Mouse (Mus musculus) forebrain, embryonic 15.5 days (tissue): ENCODE measurements around the gene Ssh3. TPM values are rescaled to one million over a fixed set of nuclear protein-coding genes. Genes with fewer than 3 reads are reported as not detected.

ENCODE experiments used
- ATAC-seq: fragments of 200-750 bp; cut with Nextera tagmentation; replicated peaks from 2 replicates; pipeline ENCODE4 v1.8.0; 2017; ENCODE audit warnings: mild to moderate bottlenecking, moderate TSS enrichment, moderate library complexity
- H3K27ac ChIP-seq: fragments of 300-500 bp; sonication (generic); replicated peaks from 2 replicates; pipeline ENCODE4 v1.5.1; 2015; ENCODE audit warnings: mild to moderate bottlenecking, inconsistent platforms
- H3K27me3 ChIP-seq: fragments of 300-500 bp; sonication (generic); 2 replicates; pipeline ENCODE4 v1.6.1; 2015; ENCODE audit warnings: inconsistent platforms
- H3K36me3 ChIP-seq: fragments of 300-500 bp; sonication (generic); 2 replicates; pipeline ENCODE4 v1.6.1; 2015; ENCODE audit warnings: mild to moderate bottlenecking, inconsistent platforms
- H3K4me1 ChIP-seq: fragments of 300-500 bp; sonication (generic); 2 replicates; pipeline ENCODE4 v1.6.1; 2015; ENCODE audit warnings: inconsistent platforms
- H3K4me2 ChIP-seq: fragments of 300-500 bp; sonication (generic); replicated peaks from 2 replicates; pipeline ENCODE4 v1.6.1; 2015; ENCODE audit warnings: mild to moderate bottlenecking, inconsistent platforms
- H3K4me3 ChIP-seq: fragments of 300-500 bp; sonication (generic); 2 replicates; pipeline ENCODE4 v1.5.1; 2015; ENCODE audit warnings: mild to moderate bottlenecking, inconsistent platforms
- H3K9ac ChIP-seq: fragments of 300-500 bp; sonication (generic); replicated peaks from 2 replicates; pipeline ENCODE4 v1.6.1; 2015; ENCODE audit warnings: mild to moderate bottlenecking, inconsistent platforms
- H3K9me3 ChIP-seq: fragments of 300-500 bp; sonication (generic); 2 replicates; pipeline ENCODE4 v1.6.1; 2016; ENCODE audit warnings: inconsistent platforms
- WGBS: fragments of 180-500 bp; shearing (Covaris S2); methylation state at CpG from one replicate; pipeline ENCODE4 v1.1.7; 2015; ENCODE audit warnings: mixed read lengths; 5-methylcytosine and 5-hydroxymethylcytosine counted together
- polyA plus RNA-seq: library from polyadenylated mRNA; unstranded; fragments of >200 nt; fragmentation: Nextera tagmentation; extraction: Ambion mirVana; gene quantifications from 2 replicates; pipeline ENCODE4 v1.2.1, GENCODE M21; 2015

Gene Ssh3
- 5.2 and 6.7 TPM in 2 replicates for polyA plus RNA-seq

DNA sequence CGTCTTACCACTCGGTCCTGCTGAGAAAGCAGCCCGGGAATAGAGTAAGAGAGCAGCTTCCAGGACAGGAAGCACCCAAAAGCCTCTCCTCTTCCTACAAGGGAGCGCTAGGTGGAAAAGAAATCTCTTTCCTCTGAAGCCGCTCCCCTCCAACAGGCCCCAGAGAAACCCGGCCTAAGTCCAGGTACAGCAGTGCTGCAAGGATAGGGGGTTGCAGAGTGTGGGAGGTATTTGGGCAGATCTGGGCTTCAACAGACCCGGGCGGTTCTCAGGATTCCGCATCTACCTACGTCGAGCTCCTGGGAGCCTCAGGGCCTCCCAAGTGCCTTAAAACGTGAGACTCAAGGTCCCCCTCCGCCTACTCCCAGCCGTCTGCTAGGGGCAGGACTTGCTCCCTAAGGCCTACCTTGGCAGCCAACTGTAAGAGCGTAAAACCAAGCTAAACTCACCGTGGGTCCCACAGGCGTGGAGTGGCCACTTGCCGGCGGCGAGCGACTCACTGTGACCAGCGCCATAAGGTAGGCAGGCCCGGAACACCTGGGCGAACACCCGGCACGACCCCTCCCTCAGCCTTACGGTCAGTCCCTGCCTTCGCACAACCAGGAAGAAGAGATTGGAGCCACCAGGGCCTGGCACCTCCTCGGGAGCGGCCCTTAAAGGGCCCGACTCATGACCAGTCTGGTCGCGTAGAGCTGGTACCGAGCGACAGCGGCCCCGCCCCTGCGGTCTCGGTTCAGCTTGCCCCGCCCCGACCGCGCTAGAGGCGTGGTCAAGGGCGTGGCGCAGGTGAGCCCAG, at the start of gene Ssh3:
TSS of gene Ssh3 (minus strand) at position 615 of the 796 bp plus-strand sequence.
- Histone ChIP-seq H3K4me1 (peaks cover 7% of the 10 kb centered on the region; the same call in 1 of the 2 replicates), H3K9ac (peak within 1 kb of the TSS; percentile 33), H3K27ac (no peak within 1 kb of the TSS), H3K27me3 (peaks cover 10% of the 10 kb centered on the region; the same call in 1 of the 2 replicates), H3K4me3 (peak within 1 kb of the TSS; percentile 34), H3K36me3 (no peaks in the 10 kb centered on the region), H3K4me2 (peak within 1 kb of the TSS; percentile 51), H3K9me3 (no peaks in the 10 kb centered on the region)
- 7% methylated on average over 46 of the region's 46 CpGs for WGBS
- peak; percentile 58; the same call in 1 of the 2 replicates for ATAC-seq

DNA sequence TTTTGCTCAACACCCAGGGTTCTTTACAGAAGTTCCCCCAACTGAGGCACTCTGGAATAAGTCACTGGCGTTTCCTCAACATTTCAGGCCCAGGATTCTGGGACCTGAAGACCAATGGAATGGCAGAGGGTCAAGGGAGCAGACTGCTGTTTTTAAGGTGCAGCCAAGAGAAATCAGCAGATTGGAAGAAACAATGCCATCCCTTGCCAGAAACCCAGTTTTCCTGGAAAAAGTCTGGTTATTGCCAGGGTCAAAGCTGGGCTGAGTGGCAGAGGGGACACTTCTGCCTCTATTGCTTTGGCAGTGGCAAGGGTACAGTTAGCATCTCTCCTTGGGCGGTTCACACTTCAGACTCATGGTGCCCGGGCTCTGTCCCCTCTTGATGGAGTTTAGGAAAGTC, 48.2 kb upstream of the Ssh3 start:
- 91% methylated on average over 3 of the region's 3 CpGs for WGBS
- no peaks in the 10 kb centered on the region for H3K27me3 ChIP-seq
- H3K9me3 ChIP-seq = no peaks in the 10 kb centered on the region
- peaks cover 70% of the 10 kb centered on the region for H3K36me3 ChIP-seq
- no peaks in the 10 kb centered on the region for H3K4me1 ChIP-seq
- no peak overlapping the region for H3K27ac ChIP-seq
- no peak overlapping the region for H3K4me2 ChIP-seq
- H3K4me3 ChIP-seq = no peak overlapping the region
- ATAC-seq = no peak
- H3K9ac ChIP-seq = no peak overlapping the region

DNA sequence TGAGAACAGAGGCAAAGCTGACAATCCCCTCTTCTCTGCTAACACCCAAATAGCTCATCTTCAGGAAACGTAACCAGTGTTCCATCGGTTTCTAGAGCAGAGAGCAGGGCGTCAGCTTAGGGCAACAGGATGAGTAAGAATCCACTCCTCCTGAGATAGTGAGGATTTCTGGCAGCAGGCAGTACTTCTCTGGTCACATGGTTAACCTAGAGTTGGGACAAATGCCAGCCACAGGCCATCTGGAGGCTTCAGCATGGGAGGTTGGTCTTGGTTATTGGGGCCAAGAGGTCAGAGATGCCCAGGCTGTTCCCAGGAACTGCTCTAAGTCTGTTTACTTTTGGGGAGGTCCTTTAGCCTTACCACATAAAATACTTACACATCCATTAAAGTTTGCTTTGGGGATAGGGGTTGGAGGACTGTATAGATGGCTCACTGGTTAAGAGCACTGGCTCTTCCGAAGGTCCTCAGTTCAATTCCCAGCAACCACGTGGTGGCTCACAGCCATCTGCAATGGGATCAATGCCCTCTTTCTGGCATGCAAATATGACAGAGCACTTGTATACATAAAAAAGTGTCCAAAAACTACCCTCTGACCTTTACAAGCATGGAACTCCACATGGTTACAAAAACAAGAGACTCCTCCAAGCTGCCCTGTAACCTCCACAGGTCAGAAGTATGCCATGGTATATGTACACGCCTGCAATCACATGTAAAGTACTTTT, 46.4 kb upstream of the Ssh3 start:
- H3K9ac ChIP-seq = no peak overlapping the region
- no peak for ATAC-seq
- H3K4me1 ChIP-seq = no peaks in the 10 kb centered on the region
- WGBS = 78% methylated on average over 6 of the region's 6 CpGs
- no peak overlapping the region for H3K4me2 ChIP-seq
- H3K9me3 ChIP-seq = no peaks in the 10 kb centered on the region
- H3K4me3 ChIP-seq = no peak overlapping the region
- no peak overlapping the region for H3K27ac ChIP-seq
- H3K27me3 ChIP-seq = no peaks in the 10 kb centered on the region
- peaks cover 54% of the 10 kb centered on the region for H3K36me3 ChIP-seq

DNA sequence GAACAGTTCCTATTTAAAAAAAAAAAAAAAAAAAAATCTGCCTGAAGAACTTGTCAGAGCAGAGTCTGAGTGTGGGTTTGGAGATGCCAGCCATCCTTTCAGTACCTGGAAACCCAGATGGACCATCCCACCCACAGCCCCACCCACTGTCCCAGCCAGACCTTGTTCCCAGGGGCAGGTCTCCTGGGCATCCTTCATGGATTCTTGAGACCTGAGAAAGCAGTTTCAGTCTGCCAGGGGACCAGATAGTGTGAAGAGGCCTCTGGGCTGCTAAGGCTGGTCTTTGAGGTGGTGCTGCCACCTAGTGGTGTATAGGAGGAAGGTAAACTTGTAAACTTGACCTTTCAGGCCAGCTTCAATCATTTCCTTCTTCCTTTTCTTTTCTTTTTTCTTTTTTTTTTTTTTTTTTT, 40.8 kb upstream of the Ssh3 start:
- H3K27me3 ChIP-seq = no peaks in the 10 kb centered on the region
- peak; percentile 18; the same call in 1 of the 2 replicates for ATAC-seq
- no peak overlapping the region for H3K4me3 ChIP-seq
- no peaks in the 10 kb centered on the region for H3K9me3 ChIP-seq
- no peak overlapping the region for H3K4me2 ChIP-seq
- peaks cover 7% of the 10 kb centered on the region for H3K36me3 ChIP-seq
- H3K27ac ChIP-seq = no peak overlapping the region
- no peak overlapping the region for H3K9ac ChIP-seq
- peaks cover 15% of the 10 kb centered on the region for H3K4me1 ChIP-seq

- 89% methylated on average over 4 of the region's 4 CpGs for WGBS
- peaks cover 7% of the 10 kb centered on the region for H3K36me3 ChIP-seq
- no peak overlapping the region for H3K4me3 ChIP-seq
- no peak overlapping the region for H3K27ac ChIP-seq
- no peak for ATAC-seq
- H3K4me2 ChIP-seq = no peak overlapping the region
- H3K27me3 ChIP-seq = no peaks in the 10 kb centered on the region
- H3K9me3 ChIP-seq = no peaks in the 10 kb centered on the region
- H3K4me1 ChIP-seq = peaks cover 20% of the 10 kb centered on the region
- H3K9ac ChIP-seq = no peak overlapping the region
These were observed 40.3 kb upstream of the Ssh3 start for GRCm38 (mm10) chr19:4309302-4309701.

GRCm38 (mm10) chr19:4306190-4306577, 37.2 kb upstream of the Ssh3 start, which contains the start of gene Grk2:
Grk2 (minus strand) TSS chr19:4306222.
- Histone ChIP-seq H3K27me3 (no peaks in the 10 kb centered on the region), H3K36me3 (no peaks in the 10 kb centered on the region), H3K27ac (peak within 1 kb of the TSS; percentile 79), H3K9me3 (no peaks in the 10 kb centered on the region), H3K4me2 (peak within 1 kb of the TSS; percentile 73), H3K4me1 (peaks cover 51% of the 10 kb centered on the region), H3K9ac (peak within 1 kb of the TSS; percentile 97), H3K4me3 (peak within 1 kb of the TSS; percentile 100)
- WGBS = under 1% methylated on average over 28 of the region's 46 CpGs
- ATAC-seq = peak; percentile 77

GRCm38 (mm10) chr19:4305491-4306189, 36.7 kb upstream of the Ssh3 start:
- no peaks in the 10 kb centered on the region for H3K27me3 ChIP-seq
- H3K36me3 ChIP-seq = no peaks in the 10 kb centered on the region
- peak; percentile 55 for ATAC-seq
- peak overlapping the region; percentile 97 for H3K9ac ChIP-seq
- peaks cover 57% of the 10 kb centered on the region for H3K4me1 ChIP-seq
- peak overlapping the region; percentile 73 for H3K4me2 ChIP-seq
- H3K9me3 ChIP-seq = no peaks in the 10 kb centered on the region
- H3K4me3 ChIP-seq = peak overlapping the region; percentile 100
- under 1% methylated on average over 46 of the region's 68 CpGs for WGBS
- peak overlapping the region; percentile 79 for H3K27ac ChIP-seq

GRCm38 (mm10) chr19:4304871-4305321, 35.9 kb upstream of the Ssh3 start:
- Histone ChIP-seq H3K4me3 (peak overlapping the region; percentile 100), H3K27ac (no peak overlapping the region), H3K4me1 (peaks cover 64% of the 10 kb centered on the region), H3K4me2 (peak overlapping the region; percentile 73), H3K9ac (peak overlapping the region; percentile 97), H3K9me3 (no peaks in the 10 kb centered on the region), H3K27me3 (no peaks in the 10 kb centered on the region), H3K36me3 (no peaks in the 10 kb centered on the region)
- peak; percentile 2; the same call in 1 of the 2 replicates for ATAC-seq
- 58% methylated on average over 4 of the region's 4 CpGs for WGBS

GRCm38 (mm10) chr19:4304251-4304821, 35.4 kb upstream of the Ssh3 start:
- H3K27ac ChIP-seq = no peak overlapping the region
- ATAC-seq = no peak
- H3K9ac ChIP-seq = peak overlapping the region; percentile 97
- peaks cover 65% of the 10 kb centered on the region for H3K4me1 ChIP-seq
- H3K9me3 ChIP-seq = no peaks in the 10 kb centered on the region
- peak overlapping the region; percentile 100 for H3K4me3 ChIP-seq
- no peaks in the 10 kb centered on the region for H3K36me3 ChIP-seq
- H3K4me2 ChIP-seq = peak overlapping the region; percentile 73
- no peaks in the 10 kb centered on the region for H3K27me3 ChIP-seq
- WGBS = 73% methylated on average over 5 of the region's 5 CpGs

DNA sequence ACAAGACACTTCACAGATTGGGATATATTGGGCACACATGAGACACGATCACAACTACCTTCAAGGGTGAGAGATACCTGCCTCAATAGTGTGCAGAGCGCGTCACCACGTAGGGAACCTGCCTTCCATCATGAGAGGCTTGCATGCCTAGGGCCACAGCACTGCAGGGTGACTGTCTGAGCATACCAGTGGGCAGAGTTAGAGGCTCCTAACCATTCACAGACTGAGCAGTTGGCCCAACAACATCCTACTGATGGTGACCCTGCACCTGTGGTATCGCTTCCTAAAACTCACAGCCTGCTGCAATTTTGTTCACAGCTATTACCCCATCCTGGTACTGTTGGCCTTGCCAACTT, 34.6 kb upstream of the Ssh3 start:
- WGBS = 83% methylated on average over 5 of the region's 5 CpGs
- H3K9ac ChIP-seq = no peak overlapping the region
- H3K9me3 ChIP-seq = no peaks in the 10 kb centered on the region
- H3K4me3 ChIP-seq = no peak overlapping the region
- no peaks in the 10 kb centered on the region for H3K27me3 ChIP-seq
- no peaks in the 10 kb centered on the region for H3K36me3 ChIP-seq
- H3K4me1 ChIP-seq = peaks cover 65% of the 10 kb centered on the region
- no peak for ATAC-seq
- H3K27ac ChIP-seq = peak overlapping the region; percentile 27; the same call in 1 of the 2 replicates
- 0 out of 2 replicates have a peak overlapping the region, but pooled peaks have one; percentile 3 for H3K4me2 ChIP-seq

- WGBS = 62% methylated on average over 7 of the region's 7 CpGs
- Histone ChIP-seq H3K9ac (0 out of 2 replicates have a peak overlapping the region, but pooled peaks have one; percentile 20), H3K27ac (peak overlapping the region; percentile 27), H3K4me2 (peak overlapping the region; percentile 28; the same call in 1 of the 2 replicates), H3K4me1 (peaks cover 65% of the 10 kb centered on the region), H3K36me3 (no peaks in the 10 kb centered on the region), H3K27me3 (no peaks in the 10 kb centered on the region), H3K9me3 (no peaks in the 10 kb centered on the region), H3K4me3 (no peak overlapping the region)
- ATAC-seq = no peak
These were observed 34.1 kb upstream of the Ssh3 start for GRCm38 (mm10) chr19:4302936-4303639.
